Mouse (Mus musculus): ENCODE data around the gene Kif28. TPM values are rescaled to one million over a fixed set of nuclear protein-coding genes. Genes with fewer than 3 reads are reported as not detected.

Gene Kif28
- not detected in 2 replicates for polyA plus RNA-seq (2015; fragmentation: Nextera tagmentation; extraction: Ambion mirVana)

GRCm38 (mm10) chr1:179745171-179745570, at the start of gene Kif28:
Gene Kif28, minus strand, starts transcription at chr1:179745271.
- Histone ChIP-seq H3K4me1 (ENCODE audit: control insufficient read depth, insufficient read depth, low read length) (0 out of 2 replicates have a peak, but pooled peaks cover 5% of the 10 kb centered on the region), H3K4me2 (ENCODE audit: low read depth, low read length) (no peak within 1 kb of the TSS), H3K36me3 (ENCODE audit: control insufficient read depth, insufficient read depth, low read length) (peaks cover 9% of the 10 kb centered on the region; the same call in 1 of the 2 replicates), H3K4me3 (ENCODE audit: low read length) (no peak within 1 kb of the TSS), H3K9ac (ENCODE audit: low read depth, low read length) (no peak within 1 kb of the TSS), H3K27ac (ENCODE audit: low read length) (peak within 1 kb of the TSS; percentile 12; the same call in 1 of the 2 replicates), H3K27me3 (replicated peaks; ENCODE audit: control insufficient read depth, insufficient read depth, low read length) (no peaks in the 10 kb centered on the region), H3K9me3 (ENCODE audit: control insufficient read depth, low read length) (no peaks in the 10 kb centered on the region)
- ATAC-seq, result no peak
- whole genome bisulfite sequencing, result 92% methylated on average over 9 of the region's 9 CpGs

DNA sequence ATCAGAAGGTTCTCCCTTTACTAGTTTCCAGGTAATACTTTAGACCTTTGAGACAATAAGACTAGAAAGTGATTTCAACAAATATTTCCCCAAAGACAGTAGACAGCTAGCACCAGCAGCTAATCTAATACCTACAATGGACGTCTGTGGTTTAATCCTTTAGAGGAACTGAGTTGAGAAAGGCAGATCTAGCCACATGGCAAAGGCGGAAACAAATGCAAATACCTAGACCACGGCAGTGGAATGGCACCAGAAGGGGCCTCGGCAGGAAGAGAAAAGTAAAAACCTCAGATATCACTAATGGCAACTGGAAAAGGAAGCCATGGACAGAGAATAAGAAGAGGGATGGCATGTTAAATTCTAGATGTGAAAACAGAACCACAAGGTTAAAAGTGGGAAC, 42.2 kb upstream of the Kif28 start:
- WGBS, result 83% methylated on average over 4 of the region's 4 CpGs
- H3K27ac ChIP-seq (ENCODE audit: low read length), result no peak overlapping the region
- ATAC-seq, result no peak
- no peak overlapping the region for H3K4me3 ChIP-seq (ENCODE audit: low read length)
- H3K4me2 ChIP-seq (ENCODE audit: low read depth, low read length), result no peak overlapping the region
- H3K4me1 ChIP-seq (ENCODE audit: control insufficient read depth, insufficient read depth, low read length), result no peaks in the 10 kb centered on the region
- H3K9ac ChIP-seq (ENCODE audit: low read depth, low read length), result no peak overlapping the region
- no peaks in the 10 kb centered on the region for H3K9me3 ChIP-seq (ENCODE audit: control insufficient read depth, low read length)
- peaks cover 3% of the 10 kb centered on the region; the same call in 1 of the 2 replicates for H3K36me3 ChIP-seq (ENCODE audit: control insufficient read depth, insufficient read depth, low read length)
- no peaks in the 10 kb centered on the region for H3K27me3 ChIP-seq (replicated peaks; ENCODE audit: control insufficient read depth, insufficient read depth, low read length)

- Histone ChIP-seq H3K36me3 (ENCODE audit: control insufficient read depth, insufficient read depth, low read length) (peaks cover 5% of the 10 kb centered on the region; the same call in 1 of the 2 replicates), H3K4me1 (ENCODE audit: control insufficient read depth, insufficient read depth, low read length) (no peaks in the 10 kb centered on the region), H3K9ac (ENCODE audit: low read depth, low read length) (no peak overlapping the region), H3K4me3 (ENCODE audit: low read length) (no peak overlapping the region), H3K27me3 (replicated peaks; ENCODE audit: control insufficient read depth, insufficient read depth, low read length) (no peaks in the 10 kb centered on the region), H3K27ac (ENCODE audit: low read length) (no peak overlapping the region), H3K9me3 (ENCODE audit: control insufficient read depth, low read length) (no peaks in the 10 kb centered on the region), H3K4me2 (ENCODE audit: low read depth, low read length) (no peak overlapping the region)
- no peak for ATAC-seq
- WGBS, result 89% methylated on average over 5 of the region's 5 CpGs
Measured at GRCm38 (mm10) chr1:179785502-179785901, 40.4 kb upstream of the Kif28 start.

GRCm38 (mm10) chr1:179784098-179784497, 39.0 kb upstream of the Kif28 start:
- no peak overlapping the region for H3K9ac ChIP-seq (ENCODE audit: low read depth, low read length)
- H3K36me3 ChIP-seq (ENCODE audit: control insufficient read depth, insufficient read depth, low read length), result peaks cover 4% of the 10 kb centered on the region; the same call in 1 of the 2 replicates
- no peaks in the 10 kb centered on the region for H3K4me1 ChIP-seq (ENCODE audit: control insufficient read depth, insufficient read depth, low read length)
- 85% methylated on average over 4 of the region's 4 CpGs for WGBS
- H3K27me3 ChIP-seq (replicated peaks; ENCODE audit: control insufficient read depth, insufficient read depth, low read length), result no peaks in the 10 kb centered on the region
- H3K9me3 ChIP-seq (ENCODE audit: control insufficient read depth, low read length), result no peaks in the 10 kb centered on the region
- no peak overlapping the region for H3K4me2 ChIP-seq (ENCODE audit: low read depth, low read length)
- ATAC-seq, result no peak
- H3K4me3 ChIP-seq (ENCODE audit: low read length), result no peak overlapping the region
- H3K27ac ChIP-seq (ENCODE audit: low read length), result no peak overlapping the region

- ATAC-seq, result no peak
- H3K36me3 ChIP-seq (ENCODE audit: control insufficient read depth, insufficient read depth, low read length), result peaks cover 11% of the 10 kb centered on the region; the same call in 1 of the 2 replicates
- H3K4me2 ChIP-seq (ENCODE audit: low read depth, low read length), result no peak overlapping the region
- H3K4me3 ChIP-seq (ENCODE audit: low read length), result no peak overlapping the region
- no peaks in the 10 kb centered on the region for H3K27me3 ChIP-seq (replicated peaks; ENCODE audit: control insufficient read depth, insufficient read depth, low read length)
- H3K9ac ChIP-seq (ENCODE audit: low read depth, low read length), result no peak overlapping the region
- 90% methylated on average over 8 of the region's 8 CpGs for WGBS
- no peaks in the 10 kb centered on the region for H3K4me1 ChIP-seq (ENCODE audit: control insufficient read depth, insufficient read depth, low read length)
- H3K27ac ChIP-seq (ENCODE audit: low read length), result no peak overlapping the region
- no peaks in the 10 kb centered on the region for H3K9me3 ChIP-seq (ENCODE audit: control insufficient read depth, low read length)
Measured at GRCm38 (mm10) chr1:179776831-179777230, 31.8 kb upstream of the Kif28 start.

- H3K9ac ChIP-seq (ENCODE audit: low read depth, low read length), result no peak overlapping the region
- H3K4me2 ChIP-seq (ENCODE audit: low read depth, low read length), result no peak overlapping the region
- no peak overlapping the region for H3K27ac ChIP-seq (ENCODE audit: low read length)
- no peaks in the 10 kb centered on the region for H3K9me3 ChIP-seq (ENCODE audit: control insufficient read depth, low read length)
- no peaks in the 10 kb centered on the region for H3K4me1 ChIP-seq (ENCODE audit: control insufficient read depth, insufficient read depth, low read length)
- whole genome bisulfite sequencing, result 92% methylated on average over 4 of the region's 4 CpGs
- H3K4me3 ChIP-seq (ENCODE audit: low read length), result no peak overlapping the region
- ATAC-seq, result no peak
- no peaks in the 10 kb centered on the region for H3K27me3 ChIP-seq (replicated peaks; ENCODE audit: control insufficient read depth, insufficient read depth, low read length)
- H3K36me3 ChIP-seq (ENCODE audit: control insufficient read depth, insufficient read depth, low read length), result peaks cover 9% of the 10 kb centered on the region; the same call in 1 of the 2 replicates
Measured at GRCm38 (mm10) chr1:179760553-179760952, 15.5 kb upstream of the Kif28 start.

GRCm38 (mm10) chr1:179760086-179760485, 15.0 kb upstream of the Kif28 start:
- no peak overlapping the region for H3K9ac ChIP-seq (ENCODE audit: low read depth, low read length)
- ATAC-seq, result no peak
- H3K4me3 ChIP-seq (ENCODE audit: low read length), result no peak overlapping the region
- no peaks in the 10 kb centered on the region for H3K27me3 ChIP-seq (replicated peaks; ENCODE audit: control insufficient read depth, insufficient read depth, low read length)
- peaks cover 9% of the 10 kb centered on the region; the same call in 1 of the 2 replicates for H3K36me3 ChIP-seq (ENCODE audit: control insufficient read depth, insufficient read depth, low read length)
- H3K27ac ChIP-seq (ENCODE audit: low read length), result no peak overlapping the region
- no peak overlapping the region for H3K4me2 ChIP-seq (ENCODE audit: low read depth, low read length)
- no peaks in the 10 kb centered on the region for H3K4me1 ChIP-seq (ENCODE audit: control insufficient read depth, insufficient read depth, low read length)
- no peaks in the 10 kb centered on the region for H3K9me3 ChIP-seq (ENCODE audit: control insufficient read depth, low read length)
- 97% methylated on average over 5 of the region's 5 CpGs for WGBS

GRCm38 (mm10) chr1:179756477-179756876, 11.4 kb upstream of the Kif28 start:
- Histone ChIP-seq H3K4me3 (ENCODE audit: low read length) (no peak overlapping the region), H3K27ac (ENCODE audit: low read length) (no peak overlapping the region), H3K27me3 (replicated peaks; ENCODE audit: control insufficient read depth, insufficient read depth, low read length) (no peaks in the 10 kb centered on the region), H3K4me2 (ENCODE audit: low read depth, low read length) (no peak overlapping the region), H3K9me3 (ENCODE audit: control insufficient read depth, low read length) (no peaks in the 10 kb centered on the region), H3K36me3 (ENCODE audit: control insufficient read depth, insufficient read depth, low read length) (peaks cover 13% of the 10 kb centered on the region; the same call in 1 of the 2 replicates), H3K9ac (ENCODE audit: low read depth, low read length) (no peak overlapping the region), H3K4me1 (ENCODE audit: control insufficient read depth, insufficient read depth, low read length) (no peaks in the 10 kb centered on the region)
- ATAC-seq, result no peak

GRCm38 (mm10) chr1:179753006-179753405, 7.9 kb upstream of the Kif28 start:
- Histone ChIP-seq H3K27me3 (replicated peaks; ENCODE audit: control insufficient read depth, insufficient read depth, low read length) (no peaks in the 10 kb centered on the region), H3K9me3 (ENCODE audit: control insufficient read depth, low read length) (no peaks in the 10 kb centered on the region), H3K27ac (ENCODE audit: low read length) (no peak overlapping the region), H3K4me2 (ENCODE audit: low read depth, low read length) (no peak overlapping the region), H3K4me1 (ENCODE audit: control insufficient read depth, insufficient read depth, low read length) (no peaks in the 10 kb centered on the region), H3K9ac (ENCODE audit: low read depth, low read length) (no peak overlapping the region), H3K36me3 (ENCODE audit: control insufficient read depth, insufficient read depth, low read length) (peaks cover 4% of the 10 kb centered on the region; the same call in 1 of the 2 replicates), H3K4me3 (ENCODE audit: low read length) (no peak overlapping the region)
- 87% methylated on average over 8 of the region's 8 CpGs for WGBS
- ATAC-seq, result no peak

GRCm38 (mm10) chr1:179752276-179752675, 7.2 kb upstream of the Kif28 start:
- H3K4me3 ChIP-seq (ENCODE audit: low read length), result no peak overlapping the region
- no peak overlapping the region for H3K4me2 ChIP-seq (ENCODE audit: low read depth, low read length)
- no peak overlapping the region for H3K27ac ChIP-seq (ENCODE audit: low read length)
- H3K4me1 ChIP-seq (ENCODE audit: control insufficient read depth, insufficient read depth, low read length), result no peaks in the 10 kb centered on the region
- no peak for ATAC-seq
- no peak overlapping the region for H3K9ac ChIP-seq (ENCODE audit: low read depth, low read length)
- H3K9me3 ChIP-seq (ENCODE audit: control insufficient read depth, low read length), result no peaks in the 10 kb centered on the region
- 93% methylated on average over 11 of the region's 11 CpGs for WGBS
- no peaks in the 10 kb centered on the region for H3K27me3 ChIP-seq (replicated peaks; ENCODE audit: control insufficient read depth, insufficient read depth, low read length)
- H3K36me3 ChIP-seq (ENCODE audit: control insufficient read depth, insufficient read depth, low read length), result peaks cover 7% of the 10 kb centered on the region; the same call in 1 of the 2 replicates
